Mouse (Mus musculus): ENCODE data around the gene Mrpl24.

- TF ChIP-seq CTCF (IDR thresholded peaks at IDR 0.05; ENCODE audit: extremely low read depth, insufficient read length, insufficient replicate concordance, low read depth, low read length): no peak
- TF ChIP-seq POLR2A (IDR thresholded peaks at IDR 0.05; ENCODE audit: low read depth, low read length): no peak
Observed at GRCm38 (mm10) chr3:87913891-87914290, 5.4 kb upstream of the Mrpl24 start.

Data from small intestine, adult 2 months (tissue).